Mouse (Mus musculus) megakaryocyte, embryonic 14.5 days (primary cell): ENCODE data around the gene Tas2r119.

Experiments
- FLI1 ChIP-seq: IDR thresholded peaks from 2 replicates; pipeline ENCODE4 v1.6.1; 2012; ENCODE audit warnings: low read length, inconsistent platforms, mixed read lengths
- GATA1 ChIP-seq: IDR thresholded peaks from 3 replicates; pipeline ENCODE4 v1.6.1; 2012; ENCODE audit warnings: mixed read lengths, low read length, inconsistent platforms, borderline replicate concordance

DNA sequence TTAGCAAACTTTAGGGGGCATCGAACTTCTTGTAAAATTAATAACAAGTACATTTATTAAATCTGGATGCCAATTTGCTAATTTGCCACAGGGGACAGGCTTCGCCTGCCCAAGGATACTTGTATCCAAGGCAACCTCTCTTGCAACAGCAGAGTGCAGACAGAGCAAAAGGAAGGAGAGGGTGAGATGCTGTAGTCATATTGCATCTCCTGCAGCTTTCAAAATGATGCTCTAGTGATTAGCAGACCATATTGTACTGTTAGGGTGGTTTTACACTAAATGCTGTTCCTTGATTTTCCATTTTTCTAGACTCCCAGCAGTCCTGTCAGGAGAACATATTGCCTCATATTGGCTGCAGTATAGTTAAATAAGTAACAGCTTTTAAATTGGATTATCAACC lies 23.7 kb upstream of the Tas2r119 start:
- TF ChIP-seq GATA1: no peak
- TF ChIP-seq FLI1: no peak
